Mouse (Mus musculus): ENCODE data around the gene Spon1. TPM values are rescaled to one million over a fixed set of nuclear protein-coding genes. Genes with fewer than 3 reads are reported as not detected.

Spon1 gene
- polyA plus RNA-seq, 1 experiment from 2014 or later, result 30.2 TPM

DNA sequence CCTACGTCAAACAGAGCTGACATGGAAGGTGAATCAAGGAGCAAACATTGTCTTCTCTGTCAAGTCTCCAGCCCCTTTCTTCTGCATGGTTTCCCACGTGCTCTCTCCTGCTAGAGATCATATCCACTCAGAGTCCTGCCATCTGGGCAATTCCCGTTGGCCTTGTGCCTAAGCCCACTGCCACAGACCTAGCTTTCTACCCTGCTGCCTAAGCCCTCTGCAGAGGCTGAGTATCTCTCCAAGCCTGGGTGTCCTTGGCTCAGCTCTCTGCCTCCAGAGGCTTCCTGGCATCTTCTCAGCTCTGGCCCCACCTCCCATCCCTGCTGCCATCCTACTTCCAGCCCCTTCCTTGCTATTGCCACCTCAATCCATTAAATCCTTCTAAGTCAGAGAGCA, 195.7 kb downstream of the Spon1 start:
- no peaks in the 10 kb centered on the region for H3K27me3 ChIP-seq
- no peak overlapping the region for H3K4me2 ChIP-seq (replicated peaks)
- H3K9me3 ChIP-seq (replicated peaks), result no peaks in the 10 kb centered on the region
- H3K9ac ChIP-seq, result no peak overlapping the region
- ATAC-seq (ENCODE audit: insufficient number of reproducible peaks, low FRiP score, low TSS enrichment, low read depth), result no peak
- H3K4me1 ChIP-seq, result peaks cover 18% of the 10 kb centered on the region
- WGBS, result 57% methylated on average over 3 of the region's 3 CpGs
- no peaks in the 10 kb centered on the region for H3K36me3 ChIP-seq
- no peak overlapping the region for H3K4me3 ChIP-seq (replicated peaks)
- 0 out of 2 replicates have a peak overlapping the region, but pooled peaks have one; percentile 28 for H3K27ac ChIP-seq (replicated peaks)

DNA sequence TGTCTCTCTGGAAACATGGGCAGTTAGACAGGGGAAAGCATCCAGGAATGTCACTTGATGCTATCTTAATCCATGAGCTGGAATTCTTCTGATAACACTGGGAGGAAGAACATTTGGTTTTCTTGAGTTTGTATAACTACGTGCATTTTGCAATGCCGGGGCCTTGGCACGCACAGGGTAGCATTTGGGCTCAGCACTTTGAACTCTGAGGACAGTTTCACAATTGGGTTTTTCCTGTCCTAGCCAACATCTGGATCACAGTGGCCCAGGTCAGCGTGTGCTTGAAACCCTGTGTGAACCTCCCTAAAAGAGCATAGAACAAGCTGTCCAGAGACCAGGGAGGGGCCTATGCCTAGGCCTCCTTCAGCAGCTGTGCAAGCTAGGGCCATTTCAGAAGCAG, 196.3 kb downstream of the Spon1 start:
- H3K36me3 ChIP-seq, result no peaks in the 10 kb centered on the region
- no peak overlapping the region for H3K9ac ChIP-seq
- H3K4me2 ChIP-seq (replicated peaks), result no peak overlapping the region
- 80% methylated on average over 4 of the region's 4 CpGs for WGBS
- ATAC-seq (ENCODE audit: insufficient number of reproducible peaks, low FRiP score, low TSS enrichment, low read depth), result no peak
- no peak overlapping the region for H3K4me3 ChIP-seq (replicated peaks)
- H3K9me3 ChIP-seq (replicated peaks), result no peaks in the 10 kb centered on the region
- no peak overlapping the region for H3K27ac ChIP-seq (replicated peaks)
- peaks cover 18% of the 10 kb centered on the region for H3K4me1 ChIP-seq
- H3K27me3 ChIP-seq, result no peaks in the 10 kb centered on the region

DNA sequence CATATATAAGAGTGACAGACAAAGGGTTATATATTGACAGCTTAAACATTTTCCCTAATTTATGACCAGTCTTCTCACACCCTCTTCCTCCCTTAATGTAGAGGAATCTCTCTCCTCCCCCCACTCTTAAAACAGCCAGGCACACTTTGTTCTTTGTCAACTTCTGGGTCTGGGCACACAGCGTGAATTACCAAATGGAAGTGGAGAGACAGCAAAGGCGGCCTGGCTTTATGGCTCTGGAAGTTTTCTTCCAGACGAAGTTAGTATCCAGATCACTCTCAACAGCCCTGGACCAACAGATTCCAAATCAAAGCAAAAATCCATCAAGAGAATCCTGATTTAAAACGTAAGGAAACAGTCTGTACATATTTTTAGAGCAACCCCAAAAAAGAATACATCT, 198.0 kb downstream of the Spon1 start:
- Histone ChIP-seq H3K36me3 (no peaks in the 10 kb centered on the region), H3K4me1 (peaks cover 18% of the 10 kb centered on the region), H3K27ac (replicated peaks) (no peak overlapping the region), H3K9ac (no peak overlapping the region), H3K4me3 (replicated peaks) (no peak overlapping the region), H3K9me3 (replicated peaks) (no peaks in the 10 kb centered on the region), H3K4me2 (replicated peaks) (no peak overlapping the region), H3K27me3 (no peaks in the 10 kb centered on the region)
- WGBS, result 37% methylated on average over 4 of the region's 4 CpGs
- ATAC-seq (ENCODE audit: insufficient number of reproducible peaks, low FRiP score, low TSS enrichment, low read depth), result no peak

DNA sequence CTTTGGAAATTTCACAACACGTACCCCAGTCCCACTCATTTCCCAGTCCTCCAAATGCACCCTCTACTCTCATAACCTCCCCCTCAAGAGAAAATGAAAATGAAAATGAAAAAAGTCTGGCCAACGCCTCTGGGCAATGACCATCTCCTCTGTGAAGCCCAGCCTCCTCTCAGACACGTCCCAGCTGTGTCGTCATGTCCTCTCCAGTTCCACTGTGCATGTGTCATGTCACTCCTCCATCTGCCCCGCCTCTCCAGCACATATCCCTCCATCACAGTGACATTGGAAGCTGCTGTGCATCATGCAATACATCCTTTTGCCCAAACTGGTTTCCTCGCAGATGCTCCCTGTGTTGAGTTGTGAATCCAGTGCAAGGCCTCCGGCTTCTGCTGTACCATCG, 199.8 kb downstream of the Spon1 start:
- Histone ChIP-seq H3K36me3 (no peaks in the 10 kb centered on the region), H3K27me3 (no peaks in the 10 kb centered on the region), H3K4me3 (replicated peaks) (no peak overlapping the region), H3K4me2 (replicated peaks) (no peak overlapping the region), H3K4me1 (peaks cover 18% of the 10 kb centered on the region), H3K27ac (replicated peaks) (no peak overlapping the region), H3K9me3 (replicated peaks) (no peaks in the 10 kb centered on the region), H3K9ac (no peak overlapping the region)
- WGBS, result 80% methylated on average over 8 of the region's 8 CpGs
- no peak for ATAC-seq (ENCODE audit: insufficient number of reproducible peaks, low FRiP score, low TSS enrichment, low read depth)

DNA sequence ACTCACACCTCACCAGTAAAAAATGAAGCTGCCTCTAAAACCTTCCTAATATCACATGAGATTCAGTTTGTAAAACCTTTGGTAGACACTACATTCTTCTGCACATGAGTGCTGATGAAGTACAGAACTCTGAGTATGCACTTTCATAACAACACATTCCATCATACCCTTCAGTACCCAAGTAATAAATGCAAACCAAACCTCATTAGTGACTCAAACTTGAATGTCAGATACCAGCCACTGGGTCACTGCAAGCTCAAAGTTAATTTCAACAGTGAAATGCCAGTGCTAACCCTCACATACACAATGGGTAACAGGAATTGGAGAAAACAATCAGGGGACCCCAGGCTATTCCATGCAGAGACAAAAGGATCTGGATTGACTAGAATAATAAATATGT, 203.4 kb downstream of the Spon1 start:
- Histone ChIP-seq H3K27me3 (no peaks in the 10 kb centered on the region), H3K27ac (replicated peaks) (no peak overlapping the region), H3K9ac (no peak overlapping the region), H3K4me1 (no peaks in the 10 kb centered on the region), H3K36me3 (no peaks in the 10 kb centered on the region), H3K9me3 (replicated peaks) (no peaks in the 10 kb centered on the region), H3K4me2 (replicated peaks) (no peak overlapping the region), H3K4me3 (replicated peaks) (no peak overlapping the region)
- ATAC-seq (ENCODE audit: insufficient number of reproducible peaks, low FRiP score, low TSS enrichment, low read depth), result no peak

DNA sequence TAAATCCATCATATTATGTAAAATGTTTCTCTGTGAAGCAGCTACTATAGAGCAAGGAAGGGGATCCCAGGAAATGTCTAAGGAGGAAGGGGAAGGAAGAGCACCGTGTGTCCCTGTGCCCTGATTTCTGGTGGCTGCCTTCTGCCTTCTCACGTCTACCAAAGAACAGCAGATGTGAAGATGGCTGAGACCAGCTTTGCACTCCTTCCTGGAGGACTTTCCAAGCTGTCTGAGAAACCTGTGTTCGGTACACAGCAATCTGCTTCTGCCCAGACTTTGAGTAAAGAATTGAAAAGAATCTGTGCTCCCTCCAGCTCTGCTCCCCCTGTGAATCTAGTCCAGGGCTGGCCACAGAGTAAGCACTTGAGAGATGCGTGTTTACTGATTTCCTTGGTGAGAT, 206.7 kb downstream of the Spon1 start:
- Histone ChIP-seq H3K27ac (replicated peaks) (no peak overlapping the region), H3K27me3 (no peaks in the 10 kb centered on the region), H3K36me3 (no peaks in the 10 kb centered on the region), H3K4me1 (no peaks in the 10 kb centered on the region), H3K4me3 (replicated peaks) (no peak overlapping the region), H3K4me2 (replicated peaks) (no peak overlapping the region), H3K9me3 (replicated peaks) (no peaks in the 10 kb centered on the region), H3K9ac (no peak overlapping the region)
- no peak for ATAC-seq (ENCODE audit: insufficient number of reproducible peaks, low FRiP score, low TSS enrichment, low read depth)
- WGBS, result 83% methylated on average over 4 of the region's 4 CpGs

DNA sequence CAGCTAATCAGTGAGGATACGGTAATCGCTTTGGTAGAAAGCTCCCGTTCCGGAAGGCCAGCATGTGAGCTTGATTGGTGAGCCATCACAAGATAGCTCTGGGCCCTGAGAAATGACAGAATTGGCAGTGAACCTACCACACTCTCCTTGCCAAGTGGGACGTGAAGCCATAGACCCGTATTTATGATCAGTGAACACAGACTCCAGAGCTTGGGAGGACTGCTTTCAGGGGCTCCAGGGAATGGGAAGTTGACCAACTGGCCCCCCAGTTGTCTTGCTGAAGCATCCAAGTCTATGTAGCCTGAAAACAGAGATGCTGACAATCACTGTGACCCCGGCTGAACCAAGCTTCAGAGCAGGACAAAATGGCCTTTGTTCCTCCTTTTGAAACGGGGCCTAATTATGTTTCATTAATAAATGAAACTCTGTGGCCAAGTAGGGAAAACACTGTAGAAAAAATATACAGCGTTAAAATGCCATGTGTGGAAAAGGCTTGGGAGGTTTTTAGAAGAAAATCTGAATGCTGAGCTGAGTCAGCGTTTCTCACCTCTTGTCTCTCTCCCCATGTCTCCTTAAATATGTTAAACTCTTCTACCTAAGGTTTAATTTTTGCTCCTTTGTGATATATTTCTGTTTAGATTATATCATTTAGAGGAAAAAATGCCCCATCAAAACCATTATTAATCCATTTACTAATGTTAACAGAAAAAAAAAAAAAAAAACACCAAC, 220.8 kb downstream of the Spon1 start:
- no peak overlapping the region for H3K27ac ChIP-seq (replicated peaks)
- no peaks in the 10 kb centered on the region for H3K27me3 ChIP-seq
- 72% methylated on average over 10 of the region's 10 CpGs for WGBS
- H3K9me3 ChIP-seq (replicated peaks), result no peaks in the 10 kb centered on the region
- H3K9ac ChIP-seq, result no peak overlapping the region
- no peak overlapping the region for H3K4me2 ChIP-seq (replicated peaks)
- no peak for ATAC-seq (ENCODE audit: insufficient number of reproducible peaks, low FRiP score, low TSS enrichment, low read depth)
- H3K36me3 ChIP-seq, result no peaks in the 10 kb centered on the region
- no peak overlapping the region for H3K4me3 ChIP-seq (replicated peaks)
- H3K4me1 ChIP-seq, result no peaks in the 10 kb centered on the region

DNA sequence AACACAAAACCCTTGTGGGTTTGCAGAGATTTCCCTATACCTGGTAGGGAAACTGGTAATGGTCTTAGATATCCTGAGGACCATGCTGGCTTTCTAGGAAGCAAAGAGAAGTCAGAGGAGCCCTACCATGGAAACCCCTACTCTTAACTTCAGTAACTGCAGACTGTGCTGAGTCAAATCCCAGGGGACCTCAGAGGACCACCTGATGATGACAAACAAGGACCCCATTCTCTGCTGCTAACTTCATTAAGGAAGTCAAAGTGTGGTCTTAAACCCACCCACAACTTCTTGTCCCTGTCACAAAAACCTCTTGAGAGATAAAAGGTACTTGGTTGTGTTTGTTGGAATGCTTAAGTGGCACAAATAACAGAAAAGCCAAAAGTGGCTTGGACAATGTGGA, 222.4 kb downstream of the Spon1 start:
- Histone ChIP-seq H3K4me2 (replicated peaks) (no peak overlapping the region), H3K4me3 (replicated peaks) (no peak overlapping the region)

DNA sequence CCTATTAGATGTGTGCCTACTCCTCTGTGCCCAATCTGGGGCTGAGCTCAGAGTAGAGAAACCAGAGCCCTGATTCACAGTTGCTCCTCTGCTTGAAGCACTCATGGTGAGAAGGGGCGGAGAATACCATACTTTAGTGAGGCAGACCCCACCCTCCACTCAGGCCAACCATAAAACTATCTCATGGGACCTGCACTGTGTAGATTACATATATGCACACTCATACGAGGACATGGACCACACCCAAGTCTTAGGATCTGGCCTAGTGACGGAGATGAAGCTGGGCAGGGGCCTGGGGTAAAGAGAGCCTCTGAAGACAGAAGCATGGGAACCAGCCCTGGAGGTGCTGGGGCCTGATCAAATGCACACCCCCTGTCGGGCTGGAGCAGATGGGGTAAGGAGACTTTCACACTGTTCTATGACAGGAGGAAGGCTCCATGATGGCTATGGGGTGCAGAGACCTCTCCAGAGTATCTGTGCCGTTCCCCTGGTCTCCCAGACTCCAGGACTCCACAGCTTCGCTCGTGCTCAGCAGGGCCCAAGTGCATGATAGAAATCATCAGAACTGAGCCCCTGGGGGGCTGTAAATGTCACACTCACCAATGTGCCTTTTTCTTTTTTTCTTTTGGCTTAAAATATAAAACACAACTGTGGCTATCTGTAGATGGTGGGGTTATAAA, 232.0 kb downstream of the Spon1 start:
- no peaks in the 10 kb centered on the region for H3K36me3 ChIP-seq
- no peak for ATAC-seq (ENCODE audit: insufficient number of reproducible peaks, low FRiP score, low TSS enrichment, low read depth)
- WGBS, result 69% methylated on average over 7 of the region's 7 CpGs
- no peak overlapping the region for H3K4me2 ChIP-seq (replicated peaks)
- H3K9me3 ChIP-seq (replicated peaks), result no peaks in the 10 kb centered on the region
- H3K4me1 ChIP-seq, result no peaks in the 10 kb centered on the region
- no peak overlapping the region for H3K4me3 ChIP-seq (replicated peaks)
- H3K9ac ChIP-seq, result no peak overlapping the region
- H3K27ac ChIP-seq (replicated peaks), result no peak overlapping the region
- H3K27me3 ChIP-seq, result no peaks in the 10 kb centered on the region

More for the DNA sequence above, 222.4 kb downstream of the Spon1 start:
- no peaks in the 10 kb centered on the region for H3K4me1 ChIP-seq
- no peaks in the 10 kb centered on the region for H3K27me3 ChIP-seq
- no peaks in the 10 kb centered on the region for H3K9me3 ChIP-seq (replicated peaks)
- no peak for ATAC-seq (ENCODE audit: insufficient number of reproducible peaks, low FRiP score, low TSS enrichment, low read depth)
- no peaks in the 10 kb centered on the region for H3K36me3 ChIP-seq
- H3K9ac ChIP-seq, result no peak overlapping the region
- no peak overlapping the region for H3K27ac ChIP-seq (replicated peaks)

DNA sequence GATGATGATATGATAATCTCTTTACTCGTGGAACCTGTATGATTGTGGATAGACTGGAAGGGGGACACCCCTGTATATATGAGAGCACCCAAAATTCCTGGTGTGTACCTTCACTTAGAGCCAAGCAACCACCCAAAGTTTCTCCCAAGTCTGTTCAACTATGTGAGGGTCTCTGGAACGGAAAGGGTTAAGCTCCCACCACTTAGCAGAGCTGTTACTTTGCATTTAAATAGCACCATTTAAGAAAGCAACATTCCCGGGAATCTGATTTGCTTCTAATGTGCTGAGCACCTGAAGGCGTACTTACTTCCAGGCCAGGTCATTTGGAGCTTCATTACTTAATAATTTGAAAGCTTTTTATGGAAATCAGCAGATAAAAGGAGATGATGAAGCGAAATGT, 238.4 kb downstream of the Spon1 start:
- Histone ChIP-seq H3K4me3 (replicated peaks) (no peak overlapping the region), H3K27ac (replicated peaks) (no peak overlapping the region), H3K4me1 (no peaks in the 10 kb centered on the region), H3K9ac (no peak overlapping the region), H3K4me2 (replicated peaks) (no peak overlapping the region), H3K9me3 (replicated peaks) (no peaks in the 10 kb centered on the region), H3K36me3 (no peaks in the 10 kb centered on the region), H3K27me3 (no peaks in the 10 kb centered on the region)
- 23% methylated on average over 5 of the region's 5 CpGs for WGBS
- ATAC-seq (ENCODE audit: insufficient number of reproducible peaks, low FRiP score, low TSS enrichment, low read depth), result no peak

DNA sequence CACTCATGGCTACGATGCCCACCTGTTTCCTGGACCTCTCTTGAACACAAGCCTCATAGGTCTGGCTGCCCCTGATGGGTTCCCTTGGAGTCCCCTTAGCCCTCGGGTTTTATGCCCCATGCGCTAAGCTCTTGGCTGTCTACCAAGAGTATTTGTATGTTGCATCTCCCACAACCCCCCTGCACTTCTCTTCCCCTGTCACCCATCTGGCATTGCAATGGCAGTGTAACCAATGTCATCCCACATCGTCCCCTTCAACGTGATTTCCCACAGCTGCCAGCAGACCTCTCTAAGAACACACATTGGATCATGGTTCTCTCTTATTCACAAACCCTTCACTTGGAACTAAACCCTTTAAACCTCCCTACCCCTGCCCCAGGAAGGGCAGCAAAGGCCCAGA, 239.7 kb downstream of the Spon1 start:
- no peaks in the 10 kb centered on the region for H3K4me1 ChIP-seq
- H3K36me3 ChIP-seq, result no peaks in the 10 kb centered on the region
- WGBS, result 71% methylated on average over 5 of the region's 5 CpGs
- H3K4me3 ChIP-seq (replicated peaks), result no peak overlapping the region
- no peaks in the 10 kb centered on the region for H3K9me3 ChIP-seq (replicated peaks)
- H3K4me2 ChIP-seq (replicated peaks), result no peak overlapping the region
- H3K27ac ChIP-seq (replicated peaks), result no peak overlapping the region
- no peak for ATAC-seq (ENCODE audit: insufficient number of reproducible peaks, low FRiP score, low TSS enrichment, low read depth)
- no peak overlapping the region for H3K9ac ChIP-seq
- H3K27me3 ChIP-seq, result no peaks in the 10 kb centered on the region

DNA sequence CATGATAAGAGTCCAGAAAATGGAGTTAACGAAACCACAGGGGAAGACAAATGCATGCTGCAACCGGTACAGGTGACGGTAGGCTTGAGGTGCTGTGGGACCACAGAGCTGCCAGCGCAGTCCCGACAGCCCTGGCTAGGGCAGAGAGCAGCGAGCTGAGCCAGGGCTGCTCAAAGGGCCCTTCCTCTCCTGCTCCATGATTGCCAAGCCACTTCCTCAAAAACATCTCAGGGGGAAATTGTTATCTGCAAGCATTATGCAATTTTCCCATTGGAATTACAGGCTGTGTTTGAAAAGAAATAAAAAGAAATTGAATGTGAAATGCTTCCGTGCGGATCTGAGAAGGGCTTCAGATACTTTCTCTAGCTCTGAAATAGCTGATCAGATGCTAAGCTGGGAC, 240.7 kb downstream of the Spon1 start:
- Histone ChIP-seq H3K9ac (no peak overlapping the region), H3K36me3 (no peaks in the 10 kb centered on the region), H3K27me3 (no peaks in the 10 kb centered on the region), H3K27ac (replicated peaks) (no peak overlapping the region), H3K4me2 (replicated peaks) (no peak overlapping the region), H3K4me1 (no peaks in the 10 kb centered on the region), H3K9me3 (replicated peaks) (no peaks in the 10 kb centered on the region), H3K4me3 (replicated peaks) (no peak overlapping the region)
- ATAC-seq (ENCODE audit: insufficient number of reproducible peaks, low FRiP score, low TSS enrichment, low read depth), result no peak
- WGBS, result 80% methylated on average over 8 of the region's 8 CpGs
